Mouse (Mus musculus) kidney, adult 11 months (tissue): Measurements from ENCODE around the gene Pnmal1.
A peak's percentile ranks its signal among the peaks of the same experiment; 100 is the strongest.

Experiments used
- DNase-seq: peaks from one replicate; pipeline ENCODE4 v3.0.0; 2022

The Pnmal1 gene

GRCm38 (mm10) chr7:17002375-17003195 lies 43.1 kb downstream of the Pnmal1 start:
- peak; percentile 81 for DNase-seq

GRCm38 (mm10) chr7:17003230-17003960 lies 43.9 kb downstream of the Pnmal1 start:
- peak; percentile 69 for DNase-seq

- DNase-seq: peak; percentile 37
Measured at GRCm38 (mm10) chr7:17004716-17005115, 45.2 kb downstream of the Pnmal1 start.

- DNase-seq: peak; percentile 55
Measured at GRCm38 (mm10) chr7:17007300-17007699, 47.8 kb downstream of the Pnmal1 start.

GRCm38 (mm10) chr7:17009326-17010009 lies 50.0 kb downstream of the Pnmal1 start:
- no peak for DNase-seq

- no peak for DNase-seq
Measured at GRCm38 (mm10) chr7:17010010-17010347, 50.5 kb downstream of the Pnmal1 start.

GRCm38 (mm10) chr7:17011909-17012590 lies 52.6 kb downstream of the Pnmal1 start:
- DNase-seq: no peak
